Mouse (Mus musculus) kidney, embryonic 14.5 days (tissue): ENCODE results near the gene Dmtf1. TPM values are rescaled to one million over a fixed set of nuclear protein-coding genes. Genes with fewer than 3 reads are reported as not detected.
"Not testable (repeated sequence)": the region's sequence is repeated elsewhere in the genome, so short reads cannot be mapped to it uniquely, and the experiment has no call there.

Experiments
- ATAC-seq: fragments of 200-750 bp; cut with Nextera tagmentation; 2 replicates; pipeline ENCODE4 v1.8.0; 2017; ENCODE audit warnings: moderate number of reproducible peaks, mild to moderate bottlenecking, moderate TSS enrichment, moderate library complexity; ENCODE audit not compliant: low FRiP score, low TSS enrichment
- H3K27ac ChIP-seq: fragments of 300-500 bp; sonication (generic); 2 replicates; pipeline ENCODE4 v1.5.1; 2014; ENCODE audit warnings: low read depth, mild to moderate bottlenecking, low read length, moderate library complexity, mixed read lengths
- H3K27me3 ChIP-seq: fragments of 300-500 bp; sonication (generic); 2 replicates; pipeline ENCODE4 v1.6.1; 2014; ENCODE audit warnings: mild to moderate bottlenecking, low read length; ENCODE audit not compliant: control insufficient read depth, insufficient read depth
- H3K36me3 ChIP-seq: fragments of 300-500 bp; sonication (generic); 2 replicates; pipeline ENCODE4 v1.6.1; 2014; ENCODE audit warnings: low read length, mixed read lengths; ENCODE audit not compliant: control insufficient read depth, insufficient read depth
- H3K4me1 ChIP-seq: fragments of 300-500 bp; sonication (generic); 2 replicates; pipeline ENCODE4 v1.6.1; 2014; ENCODE audit warnings: low read length, mixed read lengths; ENCODE audit not compliant: control insufficient read depth, insufficient read depth
- H3K4me2 ChIP-seq: fragments of 300-500 bp; sonication (generic); replicated peaks from 2 replicates; pipeline ENCODE4 v1.6.1; 2014; ENCODE audit warnings: low read depth, mild to moderate bottlenecking, low read length
- H3K4me3 ChIP-seq: fragments of 300-500 bp; sonication (generic); 2 replicates; pipeline ENCODE4 v1.5.1; 2014; ENCODE audit warnings: mild to moderate bottlenecking, low read length
- H3K9ac ChIP-seq: fragments of 300-500 bp; sonication (generic); 2 replicates; pipeline ENCODE4 v1.6.1; 2014; ENCODE audit warnings: low read depth, mild to moderate bottlenecking, low read length, moderate library complexity
- H3K9me3 ChIP-seq: fragments of 300-500 bp; sonication (generic); 2 replicates; pipeline ENCODE4 v1.6.1; 2016; ENCODE audit warnings: low read length; ENCODE audit not compliant: control insufficient read depth
- WGBS: fragments of 180-500 bp; shearing (Covaris S2); extraction: QIAGEN DNeasy Blood & Tissue Kit; methylation state at CpG from one replicate; pipeline ENCODE4 v1.1.7; 2014; 5-methylcytosine and 5-hydroxymethylcytosine counted together
- polyA plus RNA-seq: library from polyadenylated mRNA; unstranded; fragments of >200 nt; fragmentation: Nextera tagmentation; extraction: Ambion mirVana; gene quantifications from 2 replicates; pipeline ENCODE4 v1.2.1, GENCODE M21; 2014

Gene Dmtf1
- 34.1 and 55.5 TPM in 2 replicates for polyA plus RNA-seq

GRCm38 (mm10) chr5:9161456-9162041, at the start of gene Dmtf1:
Gene Dmtf1, minus strand, starts transcription at chr5:9161776.
- 0 out of 2 replicates have a peak, but pooled peaks cover 3% of the 10 kb centered on the region for H3K4me1 ChIP-seq
- H3K9ac ChIP-seq = peak within 1 kb of the TSS; percentile 99
- under 1% methylated on average over 64 of the region's 64 CpGs for WGBS
- peak; percentile 98 for ATAC-seq
- H3K36me3 ChIP-seq = peaks cover 3% of the 10 kb centered on the region; the same call in 1 of the 2 replicates
- no peaks in the 10 kb centered on the region for H3K27me3 ChIP-seq
- no peaks in the 10 kb centered on the region for H3K9me3 ChIP-seq
- peak within 1 kb of the TSS; percentile 59 for H3K4me3 ChIP-seq
- peak within 1 kb of the TSS; percentile 98 for H3K27ac ChIP-seq
- H3K4me2 ChIP-seq = peak within 1 kb of the TSS; percentile 66

GRCm38 (mm10) chr5:9186467-9186866, 24.9 kb upstream of the Dmtf1 start:
- ATAC-seq = no peak
- Histone ChIP-seq H3K27ac (no peak overlapping the region), H3K27me3 (no peaks in the 10 kb centered on the region), H3K4me3 (no peak overlapping the region), H3K4me2 (no peak overlapping the region), H3K9ac (no peak overlapping the region), H3K36me3 (no peaks in the 10 kb centered on the region), H3K4me1 (no peaks in the 10 kb centered on the region), H3K9me3 (no peaks in the 10 kb centered on the region)
- 52% methylated on average over 1 of the region's 1 CpGs for WGBS

- Histone ChIP-seq H3K4me2 (no peak overlapping the region), H3K27ac (no peak overlapping the region), H3K9me3 (no peaks in the 10 kb centered on the region), H3K9ac (no peak overlapping the region), H3K4me3 (no peak overlapping the region), H3K36me3 (no peaks in the 10 kb centered on the region), H3K27me3 (no peaks in the 10 kb centered on the region), H3K4me1 (no peaks in the 10 kb centered on the region)
- WGBS = 62% methylated on average over 2 of the region's 2 CpGs
- no peak for ATAC-seq
These were observed 11.7 kb upstream of the Dmtf1 start for GRCm38 (mm10) chr5:9173295-9173694.

GRCm38 (mm10) chr5:9169328-9170005, 7.9 kb upstream of the Dmtf1 start:
- not testable (repeated sequence) for H3K9me3 ChIP-seq, H3K4me2 ChIP-seq

GRCm38 (mm10) chr5:9166366-9166765, 4.8 kb upstream of the Dmtf1 start:
- H3K4me1 ChIP-seq = no peaks in the 10 kb centered on the region
- H3K9me3 ChIP-seq = no peaks in the 10 kb centered on the region
- 76% methylated on average over 8 of the region's 8 CpGs for WGBS
- no peak overlapping the region for H3K27ac ChIP-seq
- no peaks in the 10 kb centered on the region; the same call in 1 of the 2 replicates for H3K27me3 ChIP-seq
- ATAC-seq = no peak
- no peak overlapping the region for H3K9ac ChIP-seq
- no peaks in the 10 kb centered on the region for H3K36me3 ChIP-seq
- H3K4me2 ChIP-seq = no peak overlapping the region
- H3K4me3 ChIP-seq = no peak overlapping the region

More at GRCm38 (mm10) chr5:9169328-9170005, 7.9 kb upstream of the Dmtf1 start:
- H3K27me3 ChIP-seq, H3K4me1 ChIP-seq, H3K9ac ChIP-seq, H3K4me3 ChIP-seq, ATAC-seq, H3K27ac ChIP-seq, H3K36me3 ChIP-seq: not testable (repeated sequence)
- WGBS = 75% methylated on average over 4 of the region's 5 CpGs

GRCm38 (mm10) chr5:9165151-9165550, 3.6 kb upstream of the Dmtf1 start:
- H3K9ac ChIP-seq, H3K36me3 ChIP-seq, H3K9me3 ChIP-seq, ATAC-seq, H3K27ac ChIP-seq, H3K4me2 ChIP-seq, H3K27me3 ChIP-seq, H3K4me3 ChIP-seq, H3K4me1 ChIP-seq: not testable (repeated sequence)
- WGBS = 91% methylated on average over 10 of the region's 10 CpGs

GRCm38 (mm10) chr5:9163411-9163810, 1.8 kb upstream of the Dmtf1 start:
- no peak for ATAC-seq
- Histone ChIP-seq H3K27ac (no peak overlapping the region), H3K27me3 (no peaks in the 10 kb centered on the region; the same call in 1 of the 2 replicates), H3K9me3 (no peaks in the 10 kb centered on the region), H3K4me1 (0 out of 2 replicates have a peak, but pooled peaks cover 3% of the 10 kb centered on the region), H3K4me3 (no peak overlapping the region), H3K9ac (no peak overlapping the region), H3K36me3 (peaks cover 3% of the 10 kb centered on the region; the same call in 1 of the 2 replicates), H3K4me2 (no peak overlapping the region)
- 98% methylated on average over 3 of the region's 3 CpGs for WGBS

GRCm38 (mm10) chr5:9162088-9162487, 512 bp upstream of the Dmtf1 start:
- H3K4me3 ChIP-seq = peak overlapping the region; percentile 59
- peak; percentile 11; the same call in 1 of the 2 replicates for ATAC-seq
- 0 out of 2 replicates have a peak, but pooled peaks cover 3% of the 10 kb centered on the region for H3K4me1 ChIP-seq
- peak overlapping the region; percentile 66 for H3K4me2 ChIP-seq
- H3K9ac ChIP-seq = peak overlapping the region; percentile 54
- 14% methylated on average over 7 of the region's 7 CpGs for WGBS
- H3K27ac ChIP-seq = peak overlapping the region; percentile 98
- no peaks in the 10 kb centered on the region for H3K9me3 ChIP-seq
- peaks cover 3% of the 10 kb centered on the region; the same call in 1 of the 2 replicates for H3K36me3 ChIP-seq
- H3K27me3 ChIP-seq = no peaks in the 10 kb centered on the region
